Mouse (Mus musculus) lung, embryonic 14.5 days (tissue): ENCODE results near the gene Angel1. TPM values are rescaled to one million over a fixed set of nuclear protein-coding genes. Genes with fewer than 3 reads are reported as not detected.

Experiments used
- ATAC-seq: fragments of 200-750 bp; cut with Nextera tagmentation; 2 replicates; pipeline ENCODE4 v1.8.0; 2017; ENCODE audit warnings: mild to moderate bottlenecking, moderate TSS enrichment, moderate library complexity; ENCODE audit not compliant: insufficient read depth
- DNase-seq: peaks from one replicate; pipeline ENCODE4 v3.0.0-alpha.2; 2015
- H3K27ac ChIP-seq: fragments of 300-500 bp; sonication (generic); 2 replicates; pipeline ENCODE4 v1.5.1; 2014; ENCODE audit warnings: low read depth, mild to moderate bottlenecking, moderate library complexity
- H3K27me3 ChIP-seq: fragments of 300-500 bp; sonication (generic); 2 replicates; pipeline ENCODE4 v1.6.1; 2014; ENCODE audit warnings: low read length, control low read depth; ENCODE audit not compliant: insufficient read depth
- H3K36me3 ChIP-seq: fragments of 300-500 bp; sonication (generic); 2 replicates; pipeline ENCODE4 v1.6.1; 2014; ENCODE audit warnings: control low read depth; ENCODE audit not compliant: insufficient read depth
- H3K4me1 ChIP-seq: fragments of 300-500 bp; sonication (generic); 2 replicates; pipeline ENCODE4 v1.6.1; 2014; ENCODE audit warnings: antibody characterized with exemption, control low read depth; ENCODE audit not compliant: insufficient read depth
- H3K4me2 ChIP-seq: fragments of 300-500 bp; sonication (generic); 2 replicates; pipeline ENCODE4 v1.6.1; 2014; ENCODE audit warnings: mild to moderate bottlenecking
- H3K4me3 ChIP-seq: fragments of 300-500 bp; sonication (generic); 2 replicates; pipeline ENCODE4 v1.5.1; 2014; ENCODE audit warnings: low read depth, low read length
- H3K9ac ChIP-seq: fragments of 300-500 bp; sonication (generic); 2 replicates; pipeline ENCODE4 v1.6.1; 2014
- H3K9me3 ChIP-seq: fragments of 300-500 bp; sonication (generic); 2 replicates; pipeline ENCODE4 v1.6.1; 2016; ENCODE audit warnings: low read depth, low read length, control low read depth
- CTCF ChIP-seq: IDR thresholded peaks from 2 replicates; pipeline ENCODE4 v1.5.1; 2016; ENCODE audit warnings: antibody characterized with exemption, low read depth
- WGBS: fragments of 180-500 bp; shearing (Covaris S2); extraction: QIAGEN DNeasy Blood & Tissue Kit; methylation state at CpG from one replicate; pipeline ENCODE4 v1.1.7; 2014; 5-methylcytosine and 5-hydroxymethylcytosine counted together
- polyA plus RNA-seq: library from polyadenylated mRNA; unstranded; fragments of >200 nt; fragmentation: Nextera tagmentation; extraction: Ambion mirVana; gene quantifications from 2 replicates; pipeline ENCODE4 v1.2.1, GENCODE M21; 2014

The Angel1 gene
- polyA plus RNA-seq, 1 experiment from 2014 or later, result 14.3 TPM

DNA sequence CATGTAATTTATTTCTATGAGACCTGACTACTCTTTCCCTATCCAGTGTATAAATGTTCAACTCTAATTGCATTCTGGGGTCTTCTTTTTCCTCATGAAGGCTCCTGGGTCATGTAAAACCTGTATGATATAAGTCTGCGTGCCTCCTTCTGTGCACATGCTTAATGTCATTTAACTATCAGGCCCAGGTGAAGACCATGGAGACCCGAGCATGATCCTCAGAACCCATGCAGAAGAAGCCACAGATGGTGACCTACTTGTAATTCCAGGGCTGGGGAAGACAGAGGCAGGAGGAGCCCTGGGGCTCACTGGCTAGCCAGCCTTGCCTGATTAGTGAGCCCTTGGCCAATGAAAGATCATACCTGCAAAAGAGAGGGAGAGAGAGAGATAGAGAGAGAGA, 65.8 kb downstream of the Angel1 start:
- Histone ChIP-seq H3K36me3 (no peaks in the 10 kb centered on the region), H3K9me3 (no peaks in the 10 kb centered on the region), H3K4me2 (no peak overlapping the region), H3K4me1 (no peaks in the 10 kb centered on the region), H3K27me3 (no peaks in the 10 kb centered on the region), H3K27ac (no peak overlapping the region), H3K4me3 (no peak overlapping the region), H3K9ac (no peak overlapping the region)
- DNase-seq (no peak), ATAC-seq (no peak)
- 74% methylated on average over 2 of the region's 2 CpGs for WGBS
- TF ChIP-seq CTCF, result no peak

- H3K36me3 ChIP-seq, result no peaks in the 10 kb centered on the region
- H3K27me3 ChIP-seq, result no peaks in the 10 kb centered on the region
- DNase-seq (peak; percentile 56), ATAC-seq (peak; percentile 31; the same call in 1 of the 2 replicates)
- H3K4me2 ChIP-seq, result no peak overlapping the region
- WGBS, result 34% methylated on average over 6 of the region's 6 CpGs
- no peak for TF ChIP-seq CTCF
- no peak overlapping the region for H3K9ac ChIP-seq
- no peaks in the 10 kb centered on the region for H3K4me1 ChIP-seq
- no peaks in the 10 kb centered on the region for H3K9me3 ChIP-seq
- peak overlapping the region; percentile 74 for H3K27ac ChIP-seq
- no peak overlapping the region for H3K4me3 ChIP-seq
Observed at GRCm38 (mm10) chr12:86659447-86659968, 66.8 kb downstream of the Angel1 start.

DNA sequence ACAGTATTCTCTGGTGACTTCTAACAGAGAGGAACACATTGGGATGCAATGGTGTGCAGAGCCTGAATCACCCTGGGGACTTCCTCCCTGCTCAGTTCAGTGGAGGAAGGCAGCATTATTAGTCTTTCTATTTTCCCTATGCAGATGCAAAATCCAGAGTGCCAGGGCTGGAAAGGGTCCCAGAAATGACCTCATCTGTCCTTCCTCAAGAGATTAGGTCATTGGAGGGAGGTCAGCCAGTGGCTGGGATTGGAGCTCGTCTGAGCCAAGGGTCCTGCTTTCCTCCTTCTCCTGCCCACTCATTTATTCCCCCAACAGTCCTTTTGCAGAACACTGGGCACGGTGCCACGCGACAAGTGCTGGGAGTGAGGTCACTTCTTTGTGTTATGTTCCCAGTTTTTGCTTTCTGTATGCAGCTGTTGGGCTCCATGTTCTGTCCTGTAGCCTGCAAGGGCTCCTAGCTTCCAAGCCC, 73.7 kb downstream of the Angel1 start:
- no peak for TF ChIP-seq CTCF
- Histone ChIP-seq H3K4me2 (no peak overlapping the region), H3K4me3 (no peak overlapping the region), H3K4me1 (peaks cover 7% of the 10 kb centered on the region), H3K9me3 (no peaks in the 10 kb centered on the region), H3K27me3 (no peaks in the 10 kb centered on the region), H3K36me3 (no peaks in the 10 kb centered on the region), H3K27ac (peak overlapping the region; percentile 42; the same call in 1 of the 2 replicates), H3K9ac (no peak overlapping the region)
- 33% methylated on average over 4 of the region's 4 CpGs for WGBS
- ATAC-seq (peak; percentile 91), DNase-seq (peak; percentile 92)

DNA sequence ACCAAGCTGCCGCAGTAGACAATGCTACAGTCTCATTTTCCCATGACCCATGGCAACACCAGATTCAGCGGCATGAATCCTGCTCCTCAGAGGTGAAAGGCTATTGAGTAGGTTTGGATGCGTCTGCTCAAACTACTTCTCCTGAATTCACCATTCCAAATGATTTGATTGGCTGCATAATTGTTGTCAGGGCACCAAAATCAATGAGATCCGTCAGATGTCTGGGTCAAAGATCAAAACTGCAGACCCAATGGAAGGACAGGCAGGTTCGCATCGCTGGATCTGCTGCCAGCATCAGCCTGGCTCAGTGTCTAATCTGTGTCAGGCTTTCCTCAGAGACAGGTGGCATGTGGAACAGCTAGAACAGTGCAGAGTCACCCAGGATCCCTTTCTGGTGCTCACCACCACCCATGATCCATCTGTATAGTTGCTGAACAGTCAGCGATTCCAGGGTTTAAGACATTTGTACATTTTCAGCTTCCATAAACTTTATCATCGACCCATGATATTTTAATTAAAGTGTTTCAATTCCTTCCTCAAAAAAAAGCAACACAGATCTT, 74.9 kb downstream of the Angel1 start:
- WGBS, result 88% methylated on average over 8 of the region's 8 CpGs
- no peak overlapping the region for H3K4me3 ChIP-seq
- no peak overlapping the region for H3K9ac ChIP-seq
- no peaks in the 10 kb centered on the region for H3K9me3 ChIP-seq
- H3K4me1 ChIP-seq, result peaks cover 7% of the 10 kb centered on the region
- H3K27ac ChIP-seq, result no peak overlapping the region
- ATAC-seq, result no peak
- DNase-seq, result no peak
- no peaks in the 10 kb centered on the region for H3K27me3 ChIP-seq
- TF ChIP-seq CTCF, result no peak
- H3K4me2 ChIP-seq, result no peak overlapping the region
- H3K36me3 ChIP-seq, result no peaks in the 10 kb centered on the region

Other genes with a start within 250 kb of the Angel1 start
- gene Vash1, start 47.8 kb downstream of the Angel1 start, polyA plus RNA-seq, result 12.7 and 14.2 TPM in 2 replicates
- not detected in 2 replicates for gene Lrrc74a, start 7.9 kb upstream of the Angel1 start, polyA plus RNA-seq
- gene Irf2bpl, start 158.3 kb upstream of the Angel1 start, polyA plus RNA-seq, result 44.6 and 44.8 TPM in 2 replicates
- 22.4 and 24.3 TPM in 2 replicates for gene Cipc, start 220.6 kb upstream of the Angel1 start, polyA plus RNA-seq